Comparison of ENCODE assay signal across 8 mouse cellular contexts in the genomic region with DNA sequence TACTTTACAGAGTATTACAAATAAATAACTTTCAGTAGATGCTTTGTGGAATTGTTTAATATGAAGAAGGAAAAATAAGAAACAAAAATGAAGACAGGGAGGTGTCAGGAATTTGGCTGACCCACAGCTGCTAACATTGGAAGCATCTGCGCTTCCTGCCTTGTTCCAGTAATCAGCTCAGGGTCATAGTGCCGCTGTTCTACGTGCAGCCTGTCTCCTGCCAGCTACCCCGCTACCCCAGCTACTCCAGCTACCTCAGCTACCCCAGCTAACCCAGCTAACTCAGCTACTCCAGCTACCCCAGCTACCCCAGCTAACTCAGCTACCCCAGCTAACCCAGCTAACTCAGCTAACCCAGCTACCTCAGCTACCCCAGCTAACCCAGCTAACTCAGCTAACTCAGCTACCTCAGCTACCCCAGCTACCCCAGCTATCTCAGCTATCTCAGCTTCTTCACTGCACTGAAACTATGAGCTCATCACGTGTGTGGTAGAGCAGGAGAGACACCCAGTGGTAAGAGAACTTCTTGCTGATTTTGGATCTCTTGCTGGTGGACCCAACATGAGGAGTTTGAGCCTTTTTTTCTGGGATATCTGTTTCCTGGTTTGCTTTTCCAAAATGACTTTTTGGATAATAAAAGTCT. TPM values are rescaled to one million over a fixed set of nuclear protein-coding genes. Genes with fewer than 3 reads are reported as not detected.
A peak's percentile ranks its signal among the peaks of the same experiment; 100 is the strongest.
DNase-seq lines count a peak whose midpoint lies in the region; ATAC-seq lines count a peak whose summit lies in the region.
"Had no signal": no experiment of that assay in that cellular context is flagged by ENCODE, and none has a peak within 500 bp of the region (broad histone marks: within the 10 kb centered on the region; RNA-seq: fewer than 3 reads in every experiment).

No protein-coding gene starts in this region.

- H3K27ac ChIP-seq in kidney, embryonic 16.5 days (ENCODE audit: low read length) = no peak overlapping the region
- H3K27ac ChIP-seq in midbrain, embryonic 16.5 days (ENCODE audit: low read length) = no peak overlapping the region
- H3K27ac ChIP-seq: limb, embryonic 13.5 days had no signal

- no peak for ATAC-seq in kidney, embryonic 16.5 days (ENCODE audit: low FRiP score, low TSS enrichment)
- ATAC-seq in midbrain, embryonic 16.5 days = no peak

- no peak overlapping the region for H3K9ac ChIP-seq in kidney, embryonic 16.5 days (replicated peaks; ENCODE audit: low read length)
- no peak overlapping the region for H3K9ac ChIP-seq in midbrain, embryonic 16.5 days (ENCODE audit: low read depth, low read length)
- H3K9ac ChIP-seq: limb, embryonic 13.5 days had no signal

- WGBS in kidney, embryonic 16.5 days = 74% methylated on average over 5 of the region's 5 CpGs
- 78% methylated on average over 5 of the region's 5 CpGs for WGBS in midbrain, embryonic 16.5 days

- no peaks in the 10 kb centered on the region for H3K9me3 ChIP-seq in kidney, embryonic 16.5 days (ENCODE audit: low read length)
- H3K9me3 ChIP-seq in midbrain, embryonic 16.5 days (replicated peaks; ENCODE audit: control insufficient read depth, low read length, poor library complexity, severe bottlenecking) = no peaks in the 10 kb centered on the region
- H3K9me3 ChIP-seq: limb, embryonic 13.5 days had no signal

- H3K27me3 ChIP-seq in kidney, embryonic 16.5 days (ENCODE audit: insufficient read depth, low read length) = no peaks in the 10 kb centered on the region
- H3K27me3 ChIP-seq in midbrain, embryonic 16.5 days (ENCODE audit: control insufficient read depth, insufficient read depth, low read depth, low read length) = no peaks in the 10 kb centered on the region
- H3K27me3 ChIP-seq: limb, embryonic 13.5 days had no signal

- H3K36me3 ChIP-seq in kidney, embryonic 16.5 days (ENCODE audit: insufficient read depth, low read length) = peaks cover 31% of the 10 kb centered on the region
- peaks cover 8% of the 10 kb centered on the region for H3K36me3 ChIP-seq in midbrain, embryonic 16.5 days (ENCODE audit: control insufficient read depth, insufficient read depth, low read length)

- no peaks in the 10 kb centered on the region for H3K4me1 ChIP-seq in kidney, embryonic 16.5 days (ENCODE audit: insufficient read depth, low read length)
- H3K4me1 ChIP-seq in midbrain, embryonic 16.5 days (ENCODE audit: control insufficient read depth, insufficient read depth, low read length) = no peaks in the 10 kb centered on the region
- H3K4me1 ChIP-seq: limb, embryonic 13.5 days had no signal

- no peak overlapping the region for H3K4me2 ChIP-seq in kidney, embryonic 16.5 days (replicated peaks; ENCODE audit: low read depth, low read length)
- H3K4me2 ChIP-seq in midbrain, embryonic 16.5 days (ENCODE audit: low read length) = no peak overlapping the region
- H3K4me2 ChIP-seq: limb, embryonic 13.5 days had no signal

- peak; percentile 16 for DNase-seq in kidney, adult 18-20 months
- peak; percentile 64 for DNase-seq in adipocyte (ENCODE audit: low spot score)
- DNase-seq in fibroblast of lung, adult 2 months (ENCODE audit: low read depth) = peak; percentile 20
- DNase-seq in lung, postnatal 4 days = peak; percentile 17 to 46
- DNase-seq in layer of hippocampus, postnatal 36 days = no peak

- H3K4me3 ChIP-seq in kidney, embryonic 16.5 days (ENCODE audit: low read length) = no peak overlapping the region
- no peak overlapping the region for H3K4me3 ChIP-seq in midbrain, embryonic 16.5 days (ENCODE audit: low read depth, low read length)
- H3K4me3 ChIP-seq: limb, embryonic 13.5 days had no signal

RNA-seq across cellular contexts. Expression of gene Gpr180, which starts 14.8 kb away (rescaled TPM):
- polyA plus RNA-seq in kidney, embryonic 16.5 days (2015; fragmentation: Nextera tagmentation; extraction: Ambion mirVana) = 57.2 and 60.3 TPM in 2 replicates
- total RNA-seq in layer of hippocampus, postnatal 36 days (2021) = 10 to 100 TPM; 25.7 to 26.1 TPM
- polyA plus RNA-seq in midbrain, embryonic 16.5 days (2015; fragmentation: Nextera tagmentation; extraction: Ambion mirVana) = 40.4 and 41.5 TPM in 2 replicates

RNA-seq across cellular contexts. Expression of gene Tgds, which starts 19.2 kb away (rescaled TPM):
- 33.4 and 34.9 TPM in 2 replicates for polyA plus RNA-seq in kidney, embryonic 16.5 days (2015; fragmentation: Nextera tagmentation; extraction: Ambion mirVana)
- 10 to 100 TPM in 1 of 2 experiments, 1 to 10 TPM in 1; 7.8 to 14.0 TPM for total RNA-seq in layer of hippocampus, postnatal 36 days (2021)
- polyA plus RNA-seq in midbrain, embryonic 16.5 days (2015; fragmentation: Nextera tagmentation; extraction: Ambion mirVana) = 15.2 and 16.4 TPM in 2 replicates

Comparison
In these comparisons a context has a peak if more than half of its experiments do, and no peak if none do; other contexts are left out.
1. DNase-seq: peak in kidney, adult 18-20 months (single experiment), adipocyte (single experiment), fibroblast of lung, adult 2 months (single experiment) and lung, postnatal 4 days (2 of 2); none in layer of hippocampus, postnatal 36 days (0 of 2).